Mouse (Mus musculus): ENCODE measurements around the gene Lrmda. TPM values are rescaled to one million over a fixed set of nuclear protein-coding genes. Genes with fewer than 3 reads are reported as not detected.
A peak's percentile ranks its signal among the peaks of the same experiment; 100 is the strongest.

Lrmda gene
- polyA plus RNA-seq, 1 experiment from 2014 or later, result 0.94 TPM

- H3K9me3 ChIP-seq (replicated peaks; ENCODE audit: control insufficient read depth, low read length), result no peaks in the 10 kb centered on the region
- H3K9ac ChIP-seq (ENCODE audit: low read length), result no peak overlapping the region
- H3K27ac ChIP-seq (ENCODE audit: low read length), result no peak overlapping the region
- H3K4me1 ChIP-seq (ENCODE audit: control insufficient read depth, insufficient read depth, low read length), result no peaks in the 10 kb centered on the region; the same call in 1 of the 2 replicates
- no peak overlapping the region for H3K4me2 ChIP-seq (ENCODE audit: low read depth, low read length)
- H3K4me3 ChIP-seq (replicated peaks; ENCODE audit: low read length), result no peak overlapping the region
- H3K36me3 ChIP-seq (ENCODE audit: control insufficient read depth, insufficient read depth, low read length), result no peaks in the 10 kb centered on the region
- no peaks in the 10 kb centered on the region for H3K27me3 ChIP-seq (ENCODE audit: control insufficient read depth, insufficient read depth, low read length)
- no peak for ATAC-seq (ENCODE audit: insufficient read depth, low FRiP score)
- 61% methylated on average over 4 of the region's 4 CpGs for WGBS
Measured at GRCm38 (mm10) chr14:22906716-22907115, 887.2 kb downstream of the Lrmda start.

- no peak overlapping the region for H3K27ac ChIP-seq (ENCODE audit: low read length)
- H3K4me2 ChIP-seq (ENCODE audit: low read depth, low read length), result no peak overlapping the region
- H3K27me3 ChIP-seq (ENCODE audit: control insufficient read depth, insufficient read depth, low read length), result no peaks in the 10 kb centered on the region
- H3K9me3 ChIP-seq (replicated peaks; ENCODE audit: control insufficient read depth, low read length), result no peaks in the 10 kb centered on the region
- ATAC-seq (ENCODE audit: insufficient read depth, low FRiP score), result no peak
- H3K4me3 ChIP-seq (replicated peaks; ENCODE audit: low read length), result no peak overlapping the region
- H3K9ac ChIP-seq (ENCODE audit: low read length), result no peak overlapping the region
- no peaks in the 10 kb centered on the region; the same call in 1 of the 2 replicates for H3K4me1 ChIP-seq (ENCODE audit: control insufficient read depth, insufficient read depth, low read length)
- H3K36me3 ChIP-seq (ENCODE audit: control insufficient read depth, insufficient read depth, low read length), result no peaks in the 10 kb centered on the region
- whole genome bisulfite sequencing, result 56% methylated on average over 4 of the region's 4 CpGs
Measured at GRCm38 (mm10) chr14:22907221-22907620, 887.7 kb downstream of the Lrmda start.

DNA sequence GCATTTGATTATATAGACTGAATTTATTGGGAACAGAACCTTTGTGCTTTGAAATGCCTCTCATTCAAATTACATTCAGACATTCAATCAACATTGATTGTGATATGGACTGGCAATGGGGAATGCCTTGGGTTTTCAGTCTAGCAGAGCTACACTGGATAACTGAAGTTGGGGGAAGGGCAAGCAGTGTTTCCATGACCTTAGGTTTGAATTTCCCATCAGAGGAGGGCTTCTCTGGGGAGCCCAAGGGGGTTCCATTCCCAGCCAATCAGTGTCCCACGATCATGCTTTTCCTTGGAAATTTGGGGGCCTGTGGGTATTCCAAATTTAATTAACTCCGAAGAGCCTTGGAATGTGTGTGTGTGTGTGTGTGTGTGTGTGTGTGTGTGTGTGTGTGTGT, 888.5 kb downstream of the Lrmda start:
- H3K4me1 ChIP-seq (ENCODE audit: control insufficient read depth, insufficient read depth, low read length), result no peaks in the 10 kb centered on the region; the same call in 1 of the 2 replicates
- 74% methylated on average over 2 of the region's 2 CpGs for WGBS
- H3K9me3 ChIP-seq (replicated peaks; ENCODE audit: control insufficient read depth, low read length), result no peaks in the 10 kb centered on the region
- no peak for ATAC-seq (ENCODE audit: insufficient read depth, low FRiP score)
- no peak overlapping the region for H3K4me3 ChIP-seq (replicated peaks; ENCODE audit: low read length)
- H3K36me3 ChIP-seq (ENCODE audit: control insufficient read depth, insufficient read depth, low read length), result no peaks in the 10 kb centered on the region
- no peak overlapping the region for H3K4me2 ChIP-seq (ENCODE audit: low read depth, low read length)
- no peak overlapping the region for H3K27ac ChIP-seq (ENCODE audit: low read length)
- no peaks in the 10 kb centered on the region for H3K27me3 ChIP-seq (ENCODE audit: control insufficient read depth, insufficient read depth, low read length)
- H3K9ac ChIP-seq (ENCODE audit: low read length), result no peak overlapping the region

- 95% methylated on average over 3 of the region's 3 CpGs for WGBS
- Histone ChIP-seq H3K27ac (ENCODE audit: low read length) (no peak overlapping the region), H3K27me3 (ENCODE audit: control insufficient read depth, insufficient read depth, low read length) (no peaks in the 10 kb centered on the region), H3K9ac (ENCODE audit: low read length) (no peak overlapping the region), H3K9me3 (replicated peaks; ENCODE audit: control insufficient read depth, low read length) (no peaks in the 10 kb centered on the region), H3K4me2 (ENCODE audit: low read depth, low read length) (no peak overlapping the region), H3K36me3 (ENCODE audit: control insufficient read depth, insufficient read depth, low read length) (no peaks in the 10 kb centered on the region), H3K4me1 (ENCODE audit: control insufficient read depth, insufficient read depth, low read length) (no peaks in the 10 kb centered on the region), H3K4me3 (replicated peaks; ENCODE audit: low read length) (no peak overlapping the region)
- no peak for ATAC-seq (ENCODE audit: insufficient read depth, low FRiP score)
Measured at GRCm38 (mm10) chr14:22915463-22915862, 896.0 kb downstream of the Lrmda start.

DNA sequence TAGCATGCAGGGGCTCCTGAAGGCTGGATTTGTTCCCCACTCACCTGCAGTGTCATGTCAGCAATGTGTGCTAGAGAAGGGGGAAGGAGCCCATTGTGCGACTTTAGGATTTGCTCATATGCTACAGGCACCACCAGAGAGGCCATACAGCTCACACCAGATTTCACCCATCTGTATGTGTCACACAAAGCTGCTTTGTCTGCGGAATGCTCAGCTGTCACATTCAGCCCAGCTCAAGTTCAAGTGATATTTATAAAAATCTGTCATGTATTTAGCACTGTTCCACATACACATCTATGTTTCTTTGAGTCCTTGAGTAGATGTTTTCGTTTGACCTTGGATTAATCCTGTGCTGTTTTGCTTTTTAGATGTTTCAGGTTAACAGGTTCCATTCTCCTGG, 899.0 kb downstream of the Lrmda start:
- H3K9me3 ChIP-seq (replicated peaks; ENCODE audit: control insufficient read depth, low read length), result no peaks in the 10 kb centered on the region
- no peaks in the 10 kb centered on the region for H3K4me1 ChIP-seq (ENCODE audit: control insufficient read depth, insufficient read depth, low read length)
- no peaks in the 10 kb centered on the region for H3K36me3 ChIP-seq (ENCODE audit: control insufficient read depth, insufficient read depth, low read length)
- H3K27ac ChIP-seq (ENCODE audit: low read length), result no peak overlapping the region
- no peak for ATAC-seq (ENCODE audit: insufficient read depth, low FRiP score)
- WGBS, result 74% methylated on average over 3 of the region's 3 CpGs
- no peaks in the 10 kb centered on the region for H3K27me3 ChIP-seq (ENCODE audit: control insufficient read depth, insufficient read depth, low read length)
- no peak overlapping the region for H3K4me3 ChIP-seq (replicated peaks; ENCODE audit: low read length)
- H3K4me2 ChIP-seq (ENCODE audit: low read depth, low read length), result no peak overlapping the region
- H3K9ac ChIP-seq (ENCODE audit: low read length), result no peak overlapping the region

- Histone ChIP-seq H3K4me3 (replicated peaks; ENCODE audit: low read length) (no peak overlapping the region), H3K4me2 (ENCODE audit: low read depth, low read length) (no peak overlapping the region), H3K27me3 (ENCODE audit: control insufficient read depth, insufficient read depth, low read length) (no peaks in the 10 kb centered on the region), H3K27ac (ENCODE audit: low read length) (no peak overlapping the region), H3K4me1 (ENCODE audit: control insufficient read depth, insufficient read depth, low read length) (no peaks in the 10 kb centered on the region), H3K36me3 (ENCODE audit: control insufficient read depth, insufficient read depth, low read length) (no peaks in the 10 kb centered on the region), H3K9ac (ENCODE audit: low read length) (no peak overlapping the region), H3K9me3 (replicated peaks; ENCODE audit: control insufficient read depth, low read length) (no peaks in the 10 kb centered on the region)
- 56% methylated on average over 2 of the region's 2 CpGs for WGBS
- ATAC-seq (ENCODE audit: insufficient read depth, low FRiP score), result no peak
Measured at GRCm38 (mm10) chr14:22918931-22919330, 899.4 kb downstream of the Lrmda start.

DNA sequence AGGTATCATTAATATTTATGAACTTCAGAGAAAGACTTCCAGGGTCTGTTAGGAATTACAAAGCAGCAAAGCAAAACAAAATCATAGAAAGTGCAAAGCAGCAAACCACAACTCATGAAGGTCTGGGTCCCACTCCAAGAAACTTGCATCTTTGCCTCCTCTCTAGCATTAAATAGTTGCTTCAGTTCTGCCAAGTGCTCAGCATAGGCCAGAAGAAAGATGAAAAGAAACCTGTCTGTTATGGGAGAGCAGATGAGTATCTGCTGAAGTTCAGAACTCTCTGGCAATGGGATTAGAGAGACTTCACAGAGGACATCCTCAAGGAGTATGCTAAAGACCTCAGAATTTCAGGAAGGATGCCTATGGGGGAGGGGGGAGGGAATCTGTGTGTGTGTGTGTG, 901.6 kb downstream of the Lrmda start:
- no peaks in the 10 kb centered on the region for H3K36me3 ChIP-seq (ENCODE audit: control insufficient read depth, insufficient read depth, low read length)
- H3K9ac ChIP-seq (ENCODE audit: low read length), result no peak overlapping the region
- no peaks in the 10 kb centered on the region for H3K9me3 ChIP-seq (replicated peaks; ENCODE audit: control insufficient read depth, low read length)
- no peak overlapping the region for H3K4me3 ChIP-seq (replicated peaks; ENCODE audit: low read length)
- no peak for ATAC-seq (ENCODE audit: insufficient read depth, low FRiP score)
- no peak overlapping the region for H3K27ac ChIP-seq (ENCODE audit: low read length)
- H3K27me3 ChIP-seq (ENCODE audit: control insufficient read depth, insufficient read depth, low read length), result no peaks in the 10 kb centered on the region
- no peaks in the 10 kb centered on the region for H3K4me1 ChIP-seq (ENCODE audit: control insufficient read depth, insufficient read depth, low read length)
- no peak overlapping the region for H3K4me2 ChIP-seq (ENCODE audit: low read depth, low read length)

- WGBS, result 71% methylated on average over 2 of the region's 2 CpGs
- H3K4me1 ChIP-seq (ENCODE audit: control insufficient read depth, insufficient read depth, low read length), result no peaks in the 10 kb centered on the region
- H3K27me3 ChIP-seq (ENCODE audit: control insufficient read depth, insufficient read depth, low read length), result no peaks in the 10 kb centered on the region
- H3K9ac ChIP-seq (ENCODE audit: low read length), result no peak overlapping the region
- ATAC-seq (ENCODE audit: insufficient read depth, low FRiP score), result peak; percentile 31; the same call in 1 of the 2 replicates
- no peaks in the 10 kb centered on the region for H3K9me3 ChIP-seq (replicated peaks; ENCODE audit: control insufficient read depth, low read length)
- H3K36me3 ChIP-seq (ENCODE audit: control insufficient read depth, insufficient read depth, low read length), result no peaks in the 10 kb centered on the region
- no peak overlapping the region for H3K4me2 ChIP-seq (ENCODE audit: low read depth, low read length)
- no peak overlapping the region for H3K27ac ChIP-seq (ENCODE audit: low read length)
- H3K4me3 ChIP-seq (replicated peaks; ENCODE audit: low read length), result no peak overlapping the region
Measured at GRCm38 (mm10) chr14:22921796-22922195, 902.3 kb downstream of the Lrmda start.

- Histone ChIP-seq H3K4me2 (ENCODE audit: low read depth, low read length) (no peak overlapping the region), H3K27me3 (ENCODE audit: control insufficient read depth, insufficient read depth, low read length) (no peaks in the 10 kb centered on the region), H3K36me3 (ENCODE audit: control insufficient read depth, insufficient read depth, low read length) (no peaks in the 10 kb centered on the region), H3K27ac (ENCODE audit: low read length) (peak overlapping the region; percentile 17; the same call in 1 of the 2 replicates), H3K4me3 (replicated peaks; ENCODE audit: low read length) (no peak overlapping the region), H3K4me1 (ENCODE audit: control insufficient read depth, insufficient read depth, low read length) (no peaks in the 10 kb centered on the region), H3K9me3 (replicated peaks; ENCODE audit: control insufficient read depth, low read length) (no peaks in the 10 kb centered on the region), H3K9ac (ENCODE audit: low read length) (no peak overlapping the region)
- ATAC-seq (ENCODE audit: insufficient read depth, low FRiP score), result 0 out of 2 replicates have a peak, but pooled peaks have one; percentile 61
- WGBS, result 81% methylated on average over 4 of the region's 4 CpGs
Measured at GRCm38 (mm10) chr14:22922571-22922970, 903.1 kb downstream of the Lrmda start.

- no peaks in the 10 kb centered on the region for H3K4me1 ChIP-seq (ENCODE audit: control insufficient read depth, insufficient read depth, low read length)
- no peaks in the 10 kb centered on the region for H3K27me3 ChIP-seq (ENCODE audit: control insufficient read depth, insufficient read depth, low read length)
- H3K27ac ChIP-seq (ENCODE audit: low read length), result no peak overlapping the region
- no peak overlapping the region for H3K9ac ChIP-seq (ENCODE audit: low read length)
- 60% methylated on average over 2 of the region's 2 CpGs for WGBS
- no peaks in the 10 kb centered on the region for H3K9me3 ChIP-seq (replicated peaks; ENCODE audit: control insufficient read depth, low read length)
- no peak for ATAC-seq (ENCODE audit: insufficient read depth, low FRiP score)
- H3K4me3 ChIP-seq (replicated peaks; ENCODE audit: low read length), result no peak overlapping the region
- no peaks in the 10 kb centered on the region for H3K36me3 ChIP-seq (ENCODE audit: control insufficient read depth, insufficient read depth, low read length)
- no peak overlapping the region for H3K4me2 ChIP-seq (ENCODE audit: low read depth, low read length)
Measured at GRCm38 (mm10) chr14:22923251-22923650, 903.7 kb downstream of the Lrmda start.
